In genomic region chr3:122078141-122078540, GRCm38 (mm10) we compare ENCODE assay signal across 8 mouse cellular contexts. TPM values are rescaled to one million over a fixed set of nuclear protein-coding genes. Genes with fewer than 3 reads are reported as not detected.
A peak's percentile ranks its signal among the peaks of the same experiment; 100 is the strongest.
DNase-seq lines count a peak whose midpoint lies in the region; ATAC-seq and TF ChIP-seq lines count a peak whose summit lies in the region.

No protein-coding gene starts in this region.

- H3K27me3 ChIP-seq in forebrain, embryonic 11.5 days (ENCODE audit: control insufficient read depth, insufficient read depth, low read length): no peaks in the 10 kb centered on the region
- peaks cover 90% of the 10 kb centered on the region for H3K27me3 ChIP-seq in forebrain, embryonic 10.5 days (ENCODE audit: poor library complexity, severe bottlenecking)
- H3K27me3 ChIP-seq in heart, embryonic 13.5 days (replicated peaks): no peaks in the 10 kb centered on the region
- no peaks in the 10 kb centered on the region for H3K27me3 ChIP-seq in cerebellum, adult 2 months (ENCODE audit: control insufficient read depth, insufficient read depth, low read length)

- no peak for TF ChIP-seq POLR2A in cerebellum, adult 2 months (IDR thresholded peaks at IDR 0.05; ENCODE audit: borderline replicate concordance, insufficient read depth, low read length)

- no peaks in the 10 kb centered on the region for H3K9me3 ChIP-seq in forebrain, embryonic 11.5 days (ENCODE audit: control insufficient read depth, low read length)
- H3K9me3 ChIP-seq in forebrain, embryonic 10.5 days: no peaks in the 10 kb centered on the region
- no peaks in the 10 kb centered on the region for H3K9me3 ChIP-seq in heart, embryonic 13.5 days

- WGBS in forebrain, embryonic 11.5 days: 31% methylated on average over 6 of the region's 6 CpGs
- WGBS in forebrain, embryonic 10.5 days: 41% methylated on average over 6 of the region's 6 CpGs
- WGBS in heart, embryonic 13.5 days: 21% methylated on average over 6 of the region's 6 CpGs
- 48% methylated on average over 6 of the region's 6 CpGs for WGBS in cerebellum, adult 2 months

- no peaks in the 10 kb centered on the region for H3K36me3 ChIP-seq in forebrain, embryonic 11.5 days (ENCODE audit: control insufficient read depth, insufficient read depth, low read length)
- H3K36me3 ChIP-seq in forebrain, embryonic 10.5 days (replicated peaks): no peaks in the 10 kb centered on the region
- no peaks in the 10 kb centered on the region for H3K36me3 ChIP-seq in heart, embryonic 13.5 days

- H3K4me3 ChIP-seq in forebrain, embryonic 11.5 days (ENCODE audit: low read depth, low read length): no peak overlapping the region
- H3K4me3 ChIP-seq in forebrain, embryonic 10.5 days: no peak overlapping the region
- no peak overlapping the region for H3K4me3 ChIP-seq in heart, embryonic 13.5 days
- no peak overlapping the region for H3K4me3 ChIP-seq in cerebellum, adult 2 months (replicated peaks; ENCODE audit: insufficient read depth, low read depth, low read length)

- no peak for TF ChIP-seq CTCF in cerebellum, adult 2 months (IDR thresholded peaks at IDR 0.05; ENCODE audit: borderline replicate concordance, insufficient read depth, low read depth, low read length)

- peak; percentile 58 for DNase-seq in forebrain, embryonic 11.5 days (ENCODE audit: low spot score)
- no peak for DNase-seq in forebrain, embryonic 10.5 days (ENCODE audit: extremely low spot score, low spot score)
- DNase-seq in embryo, embryonic 11.5 days (ENCODE audit: low read depth, low spot score): peak; percentile 39
- DNase-seq in kidney, postnatal 36 days: peak; percentile 63 to 86
- no peak for DNase-seq in cerebellum, adult 2 months
- no peak for DNase-seq in urinary bladder, adult 2 months (ENCODE audit: low spot score)

- H3K9ac ChIP-seq in forebrain, embryonic 11.5 days (ENCODE audit: low read length): no peak overlapping the region
- no peak overlapping the region for H3K9ac ChIP-seq in heart, embryonic 13.5 days

- no peak for ATAC-seq in forebrain, embryonic 11.5 days (replicated peaks; ENCODE audit: low FRiP score)
- ATAC-seq in heart, embryonic 13.5 days (ENCODE audit: extremely low read depth, insufficient number of reproducible peaks, low FRiP score, low TSS enrichment): peak; percentile 71
- peak; percentile 24; the same call in 1 of the 2 replicates for ATAC-seq in megakaryocyte, adult 5-6 weeks (ENCODE audit: poor library complexity, severe bottlenecking)

- no peak overlapping the region for H3K27ac ChIP-seq in forebrain, embryonic 11.5 days (ENCODE audit: low read depth, low read length)
- no peak overlapping the region for H3K27ac ChIP-seq in forebrain, embryonic 10.5 days
- peak overlapping the region; percentile 79 for H3K27ac ChIP-seq in heart, embryonic 13.5 days (replicated peaks)
- H3K27ac ChIP-seq in cerebellum, adult 2 months (ENCODE audit: insufficient read depth, low read length): no peak overlapping the region

- H3K4me2 ChIP-seq in forebrain, embryonic 11.5 days (ENCODE audit: low read depth, low read length, severe bottlenecking): no peak overlapping the region
- H3K4me2 ChIP-seq in heart, embryonic 13.5 days: no peak overlapping the region

- no peaks in the 10 kb centered on the region; the same call in 1 of the 2 replicates for H3K4me1 ChIP-seq in forebrain, embryonic 11.5 days (replicated peaks; ENCODE audit: control insufficient read depth, insufficient read depth, low read length)
- peaks cover 35% of the 10 kb centered on the region for H3K4me1 ChIP-seq in forebrain, embryonic 10.5 days
- H3K4me1 ChIP-seq in heart, embryonic 13.5 days: peaks cover 36% of the 10 kb centered on the region
- peaks cover 6% of the 10 kb centered on the region; the same call in 1 of the 2 replicates for H3K4me1 ChIP-seq in cerebellum, adult 2 months (ENCODE audit: control insufficient read depth, insufficient read depth, low read length)

RNA-seq across cellular contexts. Expression of gene Abca4, which starts 33.9 kb away (rescaled TPM):
- 1.5 and 1.8 TPM in 2 replicates for polyA plus RNA-seq in forebrain, embryonic 11.5 days (2014; fragmentation: Nextera tagmentation; extraction: Ambion mirVana)
- 1.7 and 2.1 TPM in 2 replicates for polyA plus RNA-seq in forebrain, embryonic 10.5 days (2016; fragmentation: Nextera tagmentation; extraction: Ambion mirVana)
- 2.4 and 2.5 TPM in 2 replicates for polyA plus RNA-seq in heart, embryonic 13.5 days (2015; fragmentation: Nextera tagmentation; extraction: Ambion mirVana)
- total RNA-seq in megakaryocyte, adult 5-6 weeks (2015): 0.91 and 1.4 TPM in 2 replicates
- 0.57 and 0.92 TPM in 2 replicates for total RNA-seq in megakaryocyte, adult 5-6 weeks (2017)
- polyA plus RNA-seq in cerebellum, adult 2 months (2012; rRNA removed): 2.3 and 5.0 TPM in 2 replicates
- polyA plus RNA-seq in urinary bladder, adult 2 months (2012; rRNA removed): 0.83 and 0.96 TPM in 2 replicates

Comparison
In these comparisons a context has a peak if more than half of its experiments do, and no peak if none do; other contexts are left out.
1. DNase-seq: peak in forebrain, embryonic 11.5 days (single experiment), embryo, embryonic 11.5 days (single experiment) and kidney, postnatal 36 days (2 of 2); none in forebrain, embryonic 10.5 days (single experiment), cerebellum, adult 2 months (0 of 2) and urinary bladder, adult 2 months (single experiment).